ENCODE assay signal across 8 mouse cellular contexts in the genomic region with DNA sequence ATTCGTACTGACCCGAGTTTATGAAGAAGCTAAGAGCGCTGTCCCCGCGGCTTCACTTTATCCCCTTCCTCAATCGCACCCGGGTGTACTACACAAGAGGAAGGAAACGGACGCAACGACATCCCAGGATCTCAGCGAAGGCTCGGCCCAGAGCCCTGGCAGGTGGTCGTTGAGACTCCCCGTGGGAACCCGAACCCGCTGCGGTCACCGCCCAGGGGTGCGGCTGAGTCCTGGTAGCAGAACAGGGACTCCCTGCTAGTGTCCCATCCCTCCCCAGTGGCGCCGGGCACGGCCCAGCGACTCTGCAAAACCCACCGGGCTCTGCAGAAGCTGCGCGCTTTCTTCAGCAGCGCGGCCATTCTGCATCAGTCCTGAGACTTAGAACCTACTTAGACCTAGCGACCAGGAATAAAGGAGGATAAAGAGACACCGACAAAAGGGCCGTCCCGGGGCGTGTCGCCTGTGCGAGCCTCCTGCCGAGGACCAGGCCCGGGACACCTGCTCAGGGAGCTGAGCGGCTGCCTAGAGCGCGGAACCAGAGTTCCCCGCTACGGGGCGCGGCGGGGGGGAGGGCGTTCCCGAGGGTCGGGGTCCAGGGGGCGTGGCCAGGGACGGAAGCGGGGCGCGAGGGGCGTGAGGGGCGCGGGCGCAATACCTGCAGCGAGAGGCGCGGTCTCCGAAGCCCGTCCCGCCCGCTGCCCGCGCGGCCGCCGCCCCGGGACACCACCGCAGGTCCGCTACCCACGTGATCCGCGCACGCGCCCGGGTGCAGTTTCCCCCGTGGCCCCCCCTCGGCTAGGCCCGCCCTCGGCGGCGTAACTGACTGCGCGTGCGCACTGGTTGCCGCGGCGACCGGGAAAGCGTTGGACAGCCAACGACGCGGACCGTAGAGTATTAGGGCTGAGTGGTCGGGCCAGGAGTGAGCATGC. TPM values are rescaled to one million over a fixed set of nuclear protein-coding genes. Genes with fewer than 3 reads are reported as not detected.
DNase-seq lines count a peak whose midpoint lies in the region; TF ChIP-seq lines count a peak whose summit lies in the region.

A gene (minus strand): TSS at position 747 of the 929 bp plus-strand sequence.
A gene (plus strand): TSS at position 799 of the 929 bp plus-strand sequence.

- H3K4me1 ChIP-seq in cortical plate, adult 2 months (ENCODE audit: control insufficient read depth, insufficient read depth, low read length) = peaks cover 3% of the 10 kb centered on the region; the same call in 1 of the 2 replicates
- peaks cover 67% of the 10 kb centered on the region for H3K4me1 ChIP-seq in megakaryocyte, embryonic 14.5 days

- no peaks in the 10 kb centered on the region for H3K9me3 ChIP-seq in megakaryocyte, embryonic 14.5 days

- no peak within 1 kb of the TSS for H3K27ac ChIP-seq in cortical plate, adult 2 months (ENCODE audit: insufficient read depth, low read length)

- peaks cover 28% of the 10 kb centered on the region for H3K27me3 ChIP-seq in megakaryocyte, embryonic 14.5 days (replicated peaks)

- peak; percentile 31; the same call in 1 of the 2 replicates for TF ChIP-seq POLR2A in cortical plate, adult 2 months (IDR thresholded peaks at IDR 0.05; ENCODE audit: extremely low read depth, insufficient read depth, low read length)

- no peak for TF ChIP-seq CTCF in cortical plate, adult 2 months (IDR thresholded peaks at IDR 0.05; ENCODE audit: extremely low read depth, insufficient read depth, low read length)

- peak; percentile 82 for DNase-seq in adipocyte (ENCODE audit: low spot score)
- DNase-seq in gastrocnemius, adult 8-10 months (ENCODE audit: low spot score in 2 of 2) = peak; percentile 92
- peak; percentile 96 for DNase-seq in induced T-regulatory cell, adult 2 months (ENCODE audit: low read depth)
- DNase-seq in left cerebral cortex, adult 9 months (ENCODE audit: low spot score in 2 of 2) = peak; percentile 76 to 94
- peak; percentile 96 for DNase-seq in right cerebral cortex, adult 2 months (ENCODE audit: low spot score in 2 of 2)
- DNase-seq in urinary bladder, postnatal 10 days (ENCODE audit: low spot score) = peak; percentile 85

- peak within 1 kb of the TSS; percentile 71 for H3K4me3 ChIP-seq in cortical plate, adult 2 months (ENCODE audit: insufficient read depth, low read length)
- H3K4me3 ChIP-seq in megakaryocyte, embryonic 14.5 days (replicated peaks) = peak within 1 kb of the TSS; percentile 95

- peaks cover 17% of the 10 kb centered on the region for H3K36me3 ChIP-seq in megakaryocyte, embryonic 14.5 days (replicated peaks; ENCODE audit: low read length)

RNA-seq across cellular contexts. Expression of the first gene that starts in this region (rescaled TPM):
- polyA plus RNA-seq in cortical plate, adult 2 months (2012; rRNA removed) = 31.1 and 32.2 TPM in 2 replicates
- total RNA-seq in gastrocnemius, adult 8-10 months (2022) = 10 to 100 TPM; 16.1 to 21.1 (median 17.4) TPM
- 24.5 and 29.2 TPM in 2 replicates for polyA plus RNA-seq in megakaryocyte, embryonic 14.5 days (2012; ENCODE audit: insufficient read depth, low replicate concordance)

RNA-seq across cellular contexts. Expression of the second gene that starts in this region (rescaled TPM):
- polyA plus RNA-seq in cortical plate, adult 2 months (2012; rRNA removed) = 0.21 and 0.44 TPM in 2 replicates
- not detected for total RNA-seq in gastrocnemius, adult 8-10 months (2022)
- not detected in 2 replicates for polyA plus RNA-seq in megakaryocyte, embryonic 14.5 days (2012; ENCODE audit: insufficient read depth, low replicate concordance)
